Mouse (Mus musculus) left cerebral cortex, postnatal 14 days (tissue): ENCODE measurements around the gene Scarb1. TPM values are rescaled to one million over a fixed set of nuclear protein-coding genes. Genes with fewer than 3 reads are reported as not detected.
"Not testable (repeated sequence)": the region's sequence is repeated elsewhere in the genome, so short reads cannot be mapped to it uniquely, and the experiment has no call there.

Source experiments
- DNase-seq, 2 experiments: peaks; one replicate each; pipeline ENCODE4 v3.0.0; 2021 to 2022; ENCODE audit warnings: low spot score in 2 of 2, mixed read lengths in 1 of 2
- intact Hi-C: fragments of 180-260 bp; cut with DNase I; formaldehyde crosslinking; loops from one replicate; pipeline ENCODE4 v1.15.1; 2025
- long read RNA-seq, 2 experiments: library from polyadenylated mRNA; stranded (forward); transcript quantifications; one replicate each; pipeline ENCODE4 v2.0.0; 2021
- total RNA-seq, 2 experiments: library from RNA; stranded (reverse); gene quantifications; 2 replicates each; pipeline ENCODE4 v1.2.3; 2021

Scarb1 gene
- 10 to 100 TPM; 36.9 to 41.1 TPM for total RNA-seq
- long read RNA-seq, experiment 1, transcript Scarb1-201 (13 exons, 2,521 nt), result minor isoform, 10 of 38 reads
- long read RNA-seq, experiment 1, transcript Scarb1-202 (12 exons, 2,367 nt), result major isoform, 23 of 38 reads
- long read RNA-seq, experiment 1, partial matches to known transcripts, result 3 of 38 reads
- long read RNA-seq, experiment 1, other reads (novel, unspliced or antisense), result 2 of 38 reads
- long read RNA-seq, experiment 2, transcript Scarb1-202 (12 exons, 2,367 nt), result major isoform, 9 of 21 reads
- long read RNA-seq, experiment 2, partial matches to known transcripts, result 4 of 21 reads
- long read RNA-seq, experiment 2, other reads (novel, unspliced or antisense), result 4 of 21 reads

- peak; percentile 88 to 90 for DNase-seq
- intact Hi-C loops, result no loop called here
Observed at GRCm38 (mm10) chr5:125340547-125341262, at the start of gene Scarb1. Gene Scarb1, minus strand, starts transcription at chr5:125341094.

GRCm38 (mm10) chr5:125389579-125390441 lies 48.9 kb upstream of the Scarb1 start, which contains the start of gene Ubc:
Gene Ubc, minus strand, starts transcription at chr5:125390202.
- intact Hi-C loops, result no loop called here
- DNase-seq, result peak; percentile 83

- intact Hi-C loops, result no loop called here
- peak; percentile 76 to 83 for DNase-seq
Observed at GRCm38 (mm10) chr5:125389131-125389578, 48.3 kb upstream of the Scarb1 start, which contains the start of gene Gm10382. Gene Gm10382, plus strand, starts transcription at chr5:125389322.

- intact Hi-C loops, result no loop called here
- no peak for DNase-seq
Observed at GRCm38 (mm10) chr5:125388358-125389092, 47.6 kb upstream of the Scarb1 start.

- intact Hi-C loops, DNase-seq: not testable (repeated sequence)
Observed at GRCm38 (mm10) chr5:125387295-125387694, 46.4 kb upstream of the Scarb1 start.

GRCm38 (mm10) chr5:125385215-125385940 lies 44.5 kb upstream of the Scarb1 start:
- intact Hi-C loops, result no loop called here

GRCm38 (mm10) chr5:125384512-125385214 lies 43.8 kb upstream of the Scarb1 start:
- DNase-seq, result no peak
- intact Hi-C loops, result no loop called here

More at GRCm38 (mm10) chr5:125385215-125385940, 44.5 kb upstream of the Scarb1 start:
- DNase-seq, result no peak

- DNase-seq, result no peak
- intact Hi-C loops, result no loop called here
Observed at GRCm38 (mm10) chr5:125383637-125384420, 42.9 kb upstream of the Scarb1 start.

- intact Hi-C loops, result no loop called here
- peak; percentile 69 to 72 for DNase-seq
Observed at GRCm38 (mm10) chr5:125382673-125383558, 42.0 kb upstream of the Scarb1 start.

- intact Hi-C loops, result no loop called here
- no peak for DNase-seq
Observed at GRCm38 (mm10) chr5:125381954-125382672, 41.2 kb upstream of the Scarb1 start.

- DNase-seq, result no peak
- intact Hi-C loops, result loop anchor here (5.0 kb wide), 1 partner anchor 83 kb away; no protein-coding TSS in a partner anchor
Observed at GRCm38 (mm10) chr5:125378919-125379318, 38.0 kb upstream of the Scarb1 start.

GRCm38 (mm10) chr5:125377214-125377613 lies 36.3 kb upstream of the Scarb1 start:
- DNase-seq, result no peak
- intact Hi-C loops, result loop anchor here (5.0 kb wide), 1 partner anchor 85 kb away; no protein-coding TSS in a partner anchor

GRCm38 (mm10) chr5:125375871-125376270 lies 35.0 kb upstream of the Scarb1 start:
- intact Hi-C loops, result loop anchor here (5.0 kb wide), 1 partner anchor 86 kb away; no protein-coding TSS in a partner anchor
- DNase-seq, result no peak

- no peak for DNase-seq
- intact Hi-C loops, result loop anchor here (5.0 kb wide), 2 partner anchors 75 to 470 kb away; no protein-coding TSS in a partner anchor
Observed at GRCm38 (mm10) chr5:125372027-125372426, 31.1 kb upstream of the Scarb1 start.
